Mouse (Mus musculus): ENCODE measurements at regions not wholly inside any gene's neighbourhood (a gene's known extent, or its start where the extent isn't known, plus 50 kb on each side); places are given as distances from the start of the nearest gene placed in this dataset.
"Not testable (repeated sequence)": the region's sequence is repeated elsewhere in the genome, so short reads cannot be mapped to it uniquely, and the experiment has no call there.

GRCm38 (mm10) chr12:115452626-115453025 lies 594.9 kb upstream of the Zfp386 start:
- H3K36me3 ChIP-seq (ENCODE audit: control insufficient read depth in 1 of 2, insufficient read depth in 2 of 2, low read length in 2 of 2); H3K9ac ChIP-seq (ENCODE audit: control insufficient read depth, low read depth, low read length, poor library complexity, severe bottlenecking); H3K79me2 ChIP-seq (ENCODE audit: control insufficient read depth, insufficient read depth, low read length, poor library complexity); H3K27ac ChIP-seq (ENCODE audit: control insufficient read depth, low read depth, low read length); H3K4me1 ChIP-seq (ENCODE audit: control insufficient read depth in 1 of 2, insufficient read depth in 2 of 2, low read length in 2 of 2); H3K27me3 ChIP-seq (ENCODE audit: control insufficient read depth in 1 of 2, insufficient read depth in 2 of 2, low read length in 2 of 2); H3K9me3 ChIP-seq (replicated peaks; ENCODE audit: insufficient read depth, low read length); DNase-seq (ENCODE audit: low read depth, low spot score); H3K4me3 ChIP-seq (ENCODE audit: control insufficient read depth in 1 of 2, insufficient read depth in 1 of 2, low read depth in 2 of 2, low read length in 2 of 2): not testable (repeated sequence)
- TF ChIP-seq RAD21 (IDR thresholded peaks at IDR 0.05; ENCODE audit: low read depth, low read length) = peak; percentile 9

- H3K27ac ChIP-seq (ENCODE audit: control insufficient read depth, low read depth, low read length); DNase-seq (ENCODE audit: low read depth, low spot score); H3K36me3 ChIP-seq (ENCODE audit: control insufficient read depth in 1 of 2, insufficient read depth in 2 of 2, low read length in 2 of 2); H3K4me3 ChIP-seq (ENCODE audit: control insufficient read depth in 1 of 2, insufficient read depth in 1 of 2, low read depth in 2 of 2, low read length in 2 of 2); H3K9me3 ChIP-seq (replicated peaks; ENCODE audit: insufficient read depth, low read length); H3K79me2 ChIP-seq (ENCODE audit: control insufficient read depth, insufficient read depth, low read length, poor library complexity); H3K4me1 ChIP-seq (ENCODE audit: control insufficient read depth in 1 of 2, insufficient read depth in 2 of 2, low read length in 2 of 2); H3K9ac ChIP-seq (ENCODE audit: control insufficient read depth, low read depth, low read length, poor library complexity, severe bottlenecking); H3K27me3 ChIP-seq (ENCODE audit: control insufficient read depth in 1 of 2, insufficient read depth in 2 of 2, low read length in 2 of 2): not testable (repeated sequence)
Measured at GRCm38 (mm10) chr12:115464777-115465176, 582.7 kb upstream of the Zfp386 start.

- not testable (repeated sequence) for H3K27me3 ChIP-seq (ENCODE audit: control insufficient read depth in 1 of 2, insufficient read depth in 2 of 2, low read length in 2 of 2); H3K4me3 ChIP-seq (ENCODE audit: control insufficient read depth in 1 of 2, insufficient read depth in 1 of 2, low read depth in 2 of 2, low read length in 2 of 2); H3K9me3 ChIP-seq (replicated peaks; ENCODE audit: insufficient read depth, low read length); DNase-seq (ENCODE audit: low read depth, low spot score); H3K4me1 ChIP-seq (ENCODE audit: control insufficient read depth in 1 of 2, insufficient read depth in 2 of 2, low read length in 2 of 2); H3K9ac ChIP-seq (ENCODE audit: control insufficient read depth, low read depth, low read length, poor library complexity, severe bottlenecking); H3K27ac ChIP-seq (ENCODE audit: control insufficient read depth, low read depth, low read length); H3K79me2 ChIP-seq (ENCODE audit: control insufficient read depth, insufficient read depth, low read length, poor library complexity); H3K36me3 ChIP-seq (ENCODE audit: control insufficient read depth in 1 of 2, insufficient read depth in 2 of 2, low read length in 2 of 2)
Measured at GRCm38 (mm10) chr12:115468015-115468414, 579.5 kb upstream of the Zfp386 start.

- H3K27me3 ChIP-seq (ENCODE audit: control insufficient read depth in 1 of 2, insufficient read depth in 2 of 2, low read length in 2 of 2); H3K36me3 ChIP-seq (ENCODE audit: control insufficient read depth in 1 of 2, insufficient read depth in 2 of 2, low read length in 2 of 2); H3K9me3 ChIP-seq (replicated peaks; ENCODE audit: insufficient read depth, low read length); H3K4me1 ChIP-seq (ENCODE audit: control insufficient read depth in 1 of 2, insufficient read depth in 2 of 2, low read length in 2 of 2); H3K4me3 ChIP-seq (ENCODE audit: control insufficient read depth in 1 of 2, insufficient read depth in 1 of 2, low read depth in 2 of 2, low read length in 2 of 2); H3K79me2 ChIP-seq (ENCODE audit: control insufficient read depth, insufficient read depth, low read length, poor library complexity); DNase-seq (ENCODE audit: low read depth, low spot score); H3K27ac ChIP-seq (ENCODE audit: control insufficient read depth, low read depth, low read length); H3K9ac ChIP-seq (ENCODE audit: control insufficient read depth, low read depth, low read length, poor library complexity, severe bottlenecking): not testable (repeated sequence)
Measured at GRCm38 (mm10) chr12:115468569-115468968, 579.0 kb upstream of the Zfp386 start.

- DNase-seq (ENCODE audit: low read depth, low spot score) = no peak
Measured at GRCm38 (mm10) chr12:115498865-115499264, 548.7 kb upstream of the Zfp386 start.

GRCm38 (mm10) chr12:115507285-115507684 lies 540.2 kb upstream of the Zfp386 start:
- not testable (repeated sequence) for H3K27ac ChIP-seq (ENCODE audit: control insufficient read depth, low read depth, low read length); H3K27me3 ChIP-seq (ENCODE audit: control insufficient read depth in 1 of 2, insufficient read depth in 2 of 2, low read length in 2 of 2); H3K9me3 ChIP-seq (replicated peaks; ENCODE audit: insufficient read depth, low read length); H3K79me2 ChIP-seq (ENCODE audit: control insufficient read depth, insufficient read depth, low read length, poor library complexity); DNase-seq (ENCODE audit: low read depth, low spot score); H3K4me1 ChIP-seq (ENCODE audit: control insufficient read depth in 1 of 2, insufficient read depth in 2 of 2, low read length in 2 of 2); H3K36me3 ChIP-seq (ENCODE audit: control insufficient read depth in 1 of 2, insufficient read depth in 2 of 2, low read length in 2 of 2); H3K9ac ChIP-seq (ENCODE audit: control insufficient read depth, low read depth, low read length, poor library complexity, severe bottlenecking); H3K4me3 ChIP-seq (ENCODE audit: control insufficient read depth in 1 of 2, insufficient read depth in 1 of 2, low read depth in 2 of 2, low read length in 2 of 2)

More at GRCm38 (mm10) chr12:115498865-115499264, 548.7 kb upstream of the Zfp386 start:
- Histone ChIP-seq H3K9ac (ENCODE audit: control insufficient read depth, low read depth, low read length, poor library complexity, severe bottlenecking) (no peak overlapping the region), H3K27me3 (ENCODE audit: control insufficient read depth in 1 of 2, insufficient read depth in 2 of 2, low read length in 2 of 2) (no peaks in the 10 kb centered on the region), H3K9me3 (replicated peaks; ENCODE audit: insufficient read depth, low read length) (no peaks in the 10 kb centered on the region), H3K36me3 (ENCODE audit: control insufficient read depth in 1 of 2, insufficient read depth in 2 of 2, low read length in 2 of 2) (no peaks in the 10 kb centered on the region), H3K4me3 (ENCODE audit: control insufficient read depth in 1 of 2, insufficient read depth in 1 of 2, low read depth in 2 of 2, low read length in 2 of 2) (no peak overlapping the region), H3K27ac (ENCODE audit: control insufficient read depth, low read depth, low read length) (no peak overlapping the region), H3K4me1 (ENCODE audit: control insufficient read depth in 1 of 2, insufficient read depth in 2 of 2, low read length in 2 of 2) (no peaks in the 10 kb centered on the region), H3K79me2 (ENCODE audit: control insufficient read depth, insufficient read depth, low read length, poor library complexity) (no peaks in the 10 kb centered on the region)
- TF ChIP-seq MEF2A (IDR thresholded peaks at IDR 0.05; ENCODE audit: extremely low read depth, insufficient replicate concordance, low read depth, low read length, poor library complexity, severe bottlenecking) = no peak
- no peak for TF ChIP-seq UBTF (IDR thresholded peaks at IDR 0.05; ENCODE audit: borderline replicate concordance, insufficient read depth, low read depth, low read length)
- no peak for TF ChIP-seq MAZ (IDR thresholded peaks at IDR 0.05; ENCODE audit: low read depth, low read length)
- TF ChIP-seq NELFE (IDR thresholded peaks at IDR 0.05; ENCODE audit: low read depth, low read length) = no peak
- no peak for TF ChIP-seq USF1 (IDR thresholded peaks at IDR 0.05; ENCODE audit: low read depth, low read length)
- TF ChIP-seq BHLHE40 (IDR thresholded peaks at IDR 0.05; ENCODE audit: borderline replicate concordance, low read depth, low read length) = no peak
- TF ChIP-seq SIN3A (IDR thresholded peaks at IDR 0.05; ENCODE audit: low read length) = no peak
- no peak for TF ChIP-seq RCOR1 (IDR thresholded peaks at IDR 0.05; ENCODE audit: low read depth, low read length)
- TF ChIP-seq CHD1 (IDR thresholded peaks at IDR 0.05; ENCODE audit: low read depth, low read length) = no peak
- no peak for TF ChIP-seq POLR2A (IDR thresholded peaks at IDR 0.05; ENCODE audit: control insufficient read depth in 1 of 2, insufficient read depth in 1 of 2, low read depth in 1 of 2, low read length in 2 of 2, poor library complexity in 1 of 2)
- no peak for TF ChIP-seq TAL1 (IDR thresholded peaks at IDR 0.05; ENCODE audit: low read length)
- no peak for TF ChIP-seq ETS1 (IDR thresholded peaks at IDR 0.05; ENCODE audit: low read depth, low read length)
- TF ChIP-seq ZMIZ1 (IDR thresholded peaks at IDR 0.05; ENCODE audit: low read depth, low read length) = no peak
- TF ChIP-seq CHD2 (IDR thresholded peaks at IDR 0.05; ENCODE audit: low read length) = no peak
- TF ChIP-seq E2F4 (IDR thresholded peaks at IDR 0.05; ENCODE audit: borderline replicate concordance, low read depth, low read length) = no peak
- TF ChIP-seq RAD21 (IDR thresholded peaks at IDR 0.05; ENCODE audit: low read depth, low read length) = no peak

Measured in MEL (cell line).